Mouse (Mus musculus): ENCODE measurements around the gene Cd300lf.

DNA sequence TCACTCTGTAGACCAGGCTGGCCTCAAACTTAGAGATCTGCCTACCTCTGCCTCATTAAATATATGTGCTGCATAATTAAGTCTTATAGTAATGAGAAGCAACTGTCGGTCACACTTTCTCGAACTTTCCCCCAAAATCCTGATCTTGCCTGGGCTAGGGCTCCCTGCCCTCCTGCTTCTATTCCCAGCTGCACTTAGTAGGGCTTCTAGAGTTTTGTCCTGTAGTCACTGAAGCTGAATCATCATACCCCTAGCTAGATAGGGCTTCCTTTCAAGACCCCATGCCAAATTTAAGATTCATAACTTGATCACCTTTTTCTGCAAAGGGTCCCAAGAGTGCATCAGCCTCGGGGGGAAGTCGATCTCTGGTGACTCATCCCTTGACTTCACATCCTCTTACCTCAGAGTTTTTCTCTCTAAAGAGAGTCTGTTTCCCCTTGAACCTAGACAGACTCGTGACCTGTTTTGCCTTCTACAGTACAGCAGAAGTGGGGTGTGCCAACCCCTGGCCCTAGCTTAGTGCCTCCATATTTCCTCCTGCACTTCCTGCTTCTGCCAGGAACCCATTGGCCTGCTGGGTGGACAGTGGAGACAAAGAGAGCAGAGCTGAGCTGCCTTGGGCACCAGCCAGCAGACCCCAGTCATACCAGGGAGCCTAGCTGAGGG is 4.9 kb upstream of the Cd300lf start:
- TF ChIP-seq POLR2A (IDR thresholded peaks at IDR 0.05; ENCODE audit: low read depth, low read length) (no peak; the same call in 1 of the 2 replicates), CHD2 (IDR thresholded peaks at IDR 0.05; ENCODE audit: low read length) (0 out of 2 replicates have a peak, but pooled peaks have one; percentile 23), E2F4 (IDR thresholded peaks at IDR 0.05; ENCODE audit: insufficient replicate concordance, low read depth, low read length) (no peak), EP300 (IDR thresholded peaks at IDR 0.05; ENCODE audit: low read length) (peak; percentile 91), MAFK (IDR thresholded peaks at IDR 0.05; ENCODE audit: insufficient replicate concordance, low read length) (no peak), CTCF (conservative IDR thresholded peaks at IDR 0.05 in 1 of 2, IDR thresholded peaks at IDR 0.05 in 1 of 2; ENCODE audit: low read depth in 2 of 2, low read length in 2 of 2) (no peak), MYC (IDR thresholded peaks at IDR 0.05; ENCODE audit: low read depth, low read length) (0 out of 2 replicates have a peak, but pooled peaks have one; percentile 18), ZNF384 (IDR thresholded peaks at IDR 0.05; ENCODE audit: low read depth, low read length) (no peak), RCOR1 (conservative IDR thresholded peaks at IDR 0.05; ENCODE audit: low read depth, low read length) (no peak)
